Mouse (Mus musculus): ENCODE results near the gene Rngtt.

DNA sequence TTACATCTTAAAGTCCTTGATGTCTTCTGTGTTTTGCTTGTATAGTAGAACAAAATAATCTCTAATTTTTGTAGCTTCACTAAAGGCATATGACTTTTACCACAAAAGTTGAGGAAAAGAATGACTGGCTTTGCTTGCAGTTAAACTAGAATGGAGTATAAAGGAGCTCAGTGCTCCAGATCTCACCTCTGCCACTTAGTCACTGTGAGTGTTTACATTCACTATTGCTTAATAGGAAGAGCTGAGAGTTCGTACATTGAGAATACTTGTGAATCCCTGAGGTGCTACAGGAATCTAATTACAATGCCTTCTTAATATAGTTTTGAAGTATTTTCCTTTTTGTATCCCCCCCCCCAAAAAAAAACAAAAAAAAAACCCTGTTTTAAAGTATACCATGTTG is 154.3 kb downstream of the Rngtt start:
- TF ChIP-seq CTCF (IDR thresholded peaks at IDR 0.05; ENCODE audit: extremely low read depth, insufficient read depth, low read length) (no peak), POLR2A (IDR thresholded peaks at IDR 0.05; ENCODE audit: extremely low read depth, insufficient read depth, low read length) (no peak)

All from cortical plate, adult 2 months (tissue).